Mouse (Mus musculus) effector memory CD4-positive, alpha-beta T cell, adult 5 months (primary cell): ENCODE measurements around the gene Cnpy1. TPM values are rescaled to one million over a fixed set of nuclear protein-coding genes. Genes with fewer than 3 reads are reported as not detected.

Source experiments
- polyA plus RNA-seq: library from polyadenylated mRNA; unstranded; fragments of 100-300 nt; shearing (Covaris generic); gene quantifications from one replicate; pipeline ENCODE4 v1.2.1, GENCODE M21; 2017

Gene Cnpy1
- 0.17 TPM for polyA plus RNA-seq

DNA sequence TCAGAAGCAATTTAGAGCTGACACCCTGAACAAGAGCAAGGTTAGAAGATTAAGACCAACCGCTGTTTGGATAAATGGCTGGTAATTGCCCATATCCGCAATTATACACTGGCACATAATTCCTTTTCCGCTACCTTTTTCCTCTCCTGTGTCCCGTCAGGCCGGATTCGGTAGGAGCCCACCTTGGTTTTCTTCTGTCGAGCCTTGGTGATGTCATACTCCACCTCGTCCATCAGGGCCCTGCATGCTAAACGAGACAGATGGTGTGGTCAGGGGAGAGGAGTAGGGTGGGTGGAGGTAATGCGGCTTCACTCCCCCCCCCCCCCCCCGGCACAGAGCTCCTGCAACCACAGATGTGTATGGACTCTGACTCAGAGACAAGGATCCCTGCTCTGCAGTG lies at the start of gene Cnpy1:
Gene Cnpy1, minus strand, starts transcription at position 233 of the 400 bp plus-strand sequence.

DNA sequence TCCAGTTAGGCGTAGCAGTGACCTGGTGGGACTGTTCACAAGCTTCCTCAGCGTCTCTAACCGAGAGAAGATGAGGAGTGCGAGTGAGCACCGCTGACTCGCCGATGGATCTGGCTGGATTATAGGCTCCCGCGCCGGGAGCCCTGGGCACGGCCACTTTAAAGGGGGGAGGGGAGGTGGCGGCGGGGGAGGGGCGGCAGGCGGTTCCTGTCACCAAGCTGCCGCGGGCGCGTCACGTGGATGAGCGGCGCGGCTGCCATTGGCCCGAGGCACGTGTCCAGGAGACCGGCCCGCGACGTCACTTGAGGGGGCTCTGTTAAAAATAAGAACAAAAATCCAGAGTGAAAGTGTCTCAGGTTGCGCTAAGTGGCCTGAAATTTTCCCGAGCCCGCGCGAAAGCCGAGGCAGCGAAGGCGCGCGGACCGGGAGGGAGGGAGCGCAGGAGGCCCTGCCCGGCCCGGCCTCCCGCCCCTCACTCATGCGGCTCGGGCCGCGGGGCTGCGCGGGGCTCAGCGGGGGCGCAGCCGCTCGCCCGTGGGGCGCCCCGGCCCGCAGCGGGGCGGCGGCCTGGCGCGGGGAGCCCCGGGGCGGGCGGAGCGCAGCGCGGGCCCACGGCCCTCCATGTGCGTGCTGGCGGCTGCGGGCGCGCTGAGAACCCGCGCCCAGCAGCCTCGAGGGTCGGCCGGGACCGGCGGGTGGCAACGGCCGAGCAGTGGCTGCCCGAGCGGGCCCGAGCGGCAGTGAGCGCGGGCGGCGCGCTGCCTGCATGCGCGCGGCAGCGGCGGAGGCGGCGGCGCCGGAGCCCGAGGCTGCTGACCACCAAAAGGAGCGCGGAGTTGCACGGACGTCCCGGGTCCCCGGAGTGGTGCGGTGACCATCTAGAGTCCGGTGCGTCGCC lies 80.0 kb downstream of the Cnpy1 start, which contains the start of gene En2:
Gene En2, plus strand, starts transcription at position 337 of the 898 bp plus-strand sequence.

Other genes with a start within 250 kb of the Cnpy1 start
- gene Insig1, start 174.4 kb downstream of the Cnpy1 start, polyA plus RNA-seq, result 183 TPM
- gene En2, start 80.1 kb downstream of the Cnpy1 start, polyA plus RNA-seq, result 0.14 TPM
- 103 TPM for gene Rbm33, start 71.3 kb upstream of the Cnpy1 start, polyA plus RNA-seq
- not detected for gene Shh, start 221.4 kb upstream of the Cnpy1 start, polyA plus RNA-seq